Mouse (Mus musculus) gastrocnemius, postnatal 4 days (tissue): ENCODE data around the gene Mrpl47. TPM values are rescaled to one million over a fixed set of nuclear protein-coding genes. Genes with fewer than 3 reads are reported as not detected.
"Not testable (repeated sequence)": the region's sequence is repeated elsewhere in the genome, so short reads cannot be mapped to it uniquely, and the experiment has no call there.

Experiments used
- DNase-seq, 2 experiments: peaks; one replicate each; pipeline ENCODE4 v3.0.0; 2021 to 2022; ENCODE audit warnings: low spot score in 2 of 2, mixed read lengths in 2 of 2
- long read RNA-seq, 2 experiments: library from polyadenylated mRNA; stranded (forward); transcript quantifications; one replicate each; pipeline ENCODE4 v2.0.0; 2021
- total RNA-seq, 2 experiments: library from RNA; stranded (reverse); gene quantifications; 2 replicates each; pipeline ENCODE4 v1.2.3; 2021

Mrpl47 gene
- total RNA-seq: 10 to 100 TPM; 29.5 to 39.7 TPM
- long read RNA-seq, experiment 1, transcript Mrpl47-201 (7 exons, 3,364 nt): major isoform, 17 of 20 reads
- long read RNA-seq, experiment 1, partial matches to known transcripts: 2 of 20 reads
- long read RNA-seq, experiment 1, other reads (novel, unspliced or antisense): 1 of 20 reads
- long read RNA-seq, experiment 2, transcript Mrpl47-201 (7 exons, 3,364 nt): major isoform, 25 of 26 reads
- long read RNA-seq, experiment 2, partial matches to known transcripts: 0 of 26 reads
- long read RNA-seq, experiment 2, other reads (novel, unspliced or antisense): 0 of 26 reads

DNA sequence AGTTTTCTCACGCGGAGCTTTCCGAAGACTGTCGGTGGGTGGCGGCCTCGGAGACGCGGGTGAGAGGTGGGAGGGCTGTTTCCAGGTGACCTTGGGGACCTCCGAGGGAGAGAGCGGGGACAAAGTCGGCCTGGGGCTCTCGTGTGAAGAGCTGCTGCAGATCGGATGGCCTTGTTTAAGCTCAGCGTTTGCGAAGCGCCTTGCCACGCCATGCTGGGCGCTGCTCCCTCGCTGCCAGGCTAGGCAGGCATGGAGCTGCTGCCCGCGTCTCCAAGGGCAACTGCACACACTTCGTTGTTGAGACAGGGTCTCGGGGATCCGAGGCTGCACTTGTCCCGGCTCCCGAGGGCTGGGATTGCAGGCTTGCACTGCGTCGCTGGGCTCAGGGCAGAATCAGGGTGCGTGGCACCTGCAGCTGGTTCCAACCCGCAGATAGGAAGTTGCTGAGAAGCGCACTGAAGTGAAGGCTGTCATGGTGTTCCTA lies at the start of gene Mrpl47:
Gene Mrpl47 (minus strand): TSS at position 434 of the 484 bp plus-strand sequence.
- peak in 1 of 2 experiments; percentile 19 for DNase-seq

- no peak for DNase-seq
Measured at GRCm38 (mm10) chr3:32770781-32771180, 33.4 kb upstream of the Mrpl47 start.

- DNase-seq: no peak
Measured at GRCm38 (mm10) chr3:32763902-32764301, 26.5 kb upstream of the Mrpl47 start.

DNA sequence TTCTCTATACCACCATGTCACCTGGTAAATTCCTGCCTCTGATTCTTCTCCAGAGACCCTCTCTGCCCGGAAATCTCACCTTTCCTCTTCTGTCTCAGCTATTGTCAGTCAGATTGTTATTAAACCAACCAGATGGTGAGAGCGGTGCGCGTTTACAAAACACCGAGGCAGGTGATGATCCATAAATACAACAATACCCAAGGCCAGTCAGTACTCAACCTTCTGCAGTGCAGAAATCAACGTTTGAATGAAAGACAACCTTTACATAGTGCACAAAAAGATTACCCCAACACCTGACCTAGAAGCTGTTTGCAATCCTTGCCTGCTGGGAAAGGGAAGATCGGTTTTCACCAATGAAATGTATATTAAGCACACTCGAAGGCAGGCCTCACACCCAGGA lies 25.6 kb upstream of the Mrpl47 start:
- DNase-seq: no peak

- no peak for DNase-seq
Measured at GRCm38 (mm10) chr3:32759212-32759611, 21.8 kb upstream of the Mrpl47 start.

GRCm38 (mm10) chr3:32754384-32754915 lies 17.0 kb upstream of the Mrpl47 start:
- DNase-seq: no peak

DNA sequence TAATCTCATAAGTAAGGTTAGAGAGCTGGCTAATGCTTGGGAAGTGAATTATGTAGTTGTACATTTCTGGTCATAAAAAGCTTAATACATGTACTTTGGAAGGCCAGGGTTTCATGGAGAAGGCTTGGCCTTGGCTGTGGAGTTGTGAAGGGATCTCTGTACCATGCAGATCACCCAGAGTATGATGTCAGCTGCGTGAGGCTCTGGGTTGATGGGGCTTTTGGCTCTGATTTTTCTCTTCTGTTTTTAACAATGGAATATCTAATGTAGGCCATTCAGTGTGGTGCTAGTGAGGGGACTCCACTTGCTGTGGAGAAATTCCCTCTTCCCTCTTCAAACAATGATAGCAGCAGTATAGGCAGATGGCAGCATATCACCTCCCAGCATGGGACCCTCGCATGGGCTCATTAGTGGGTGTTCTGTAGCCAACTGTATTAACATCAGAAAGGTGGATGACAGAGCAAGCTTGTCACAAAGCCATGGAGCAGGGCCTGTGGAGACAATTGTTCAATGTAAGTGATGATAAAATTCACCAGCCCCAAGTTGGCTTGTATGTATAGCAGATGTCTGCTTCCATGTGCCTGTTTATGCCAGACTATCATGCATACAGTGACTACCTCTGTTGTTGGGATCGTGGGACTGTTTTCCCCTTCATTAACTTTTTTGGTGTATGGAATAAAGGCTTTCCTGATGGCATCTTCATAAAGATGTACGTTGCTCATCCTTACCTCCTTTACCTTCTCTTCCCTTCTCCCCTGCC lies 12.6 kb upstream of the Mrpl47 start:
- no peak for DNase-seq

DNA sequence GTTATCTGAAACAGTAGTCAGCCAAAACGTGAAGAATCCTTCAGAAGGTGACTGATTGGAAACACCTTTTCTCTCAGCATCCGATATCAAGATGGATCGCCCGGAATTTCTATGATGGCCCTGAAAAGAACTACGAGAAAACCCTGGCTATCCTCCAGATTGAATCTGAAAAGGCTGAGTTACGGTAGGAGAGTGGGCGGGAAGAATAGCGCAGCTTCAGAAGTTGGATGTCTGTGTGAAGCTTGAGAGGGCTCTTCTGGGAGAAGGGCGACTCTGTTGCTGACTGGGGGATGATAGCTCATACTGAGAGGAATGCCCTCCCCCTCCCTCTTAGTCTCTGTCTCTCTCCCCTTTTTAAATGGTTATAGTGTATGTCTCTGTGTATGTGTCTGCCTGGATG lies 11.0 kb upstream of the Mrpl47 start:
- DNase-seq: no peak

DNA sequence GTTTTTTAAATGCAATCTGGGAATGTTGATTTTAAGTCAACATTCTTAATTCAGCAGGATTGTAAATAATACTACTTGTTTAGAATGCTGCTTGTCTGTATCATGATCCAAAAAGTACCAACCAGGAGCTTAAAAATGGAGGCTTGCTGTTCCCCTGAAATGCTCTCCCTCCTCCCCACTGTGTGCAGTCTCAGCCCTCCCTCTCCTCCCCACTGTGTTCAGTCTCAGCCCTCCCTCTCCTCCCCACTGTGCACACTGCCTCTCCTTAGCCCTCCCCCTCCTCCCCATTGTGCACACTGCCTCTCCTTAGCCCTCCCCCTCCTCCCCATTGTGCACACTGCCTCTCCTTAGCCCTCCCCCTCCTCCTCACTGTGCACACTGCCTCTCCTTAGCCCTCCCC lies 8.0 kb upstream of the Mrpl47 start:
- not testable (repeated sequence) for DNase-seq

DNA sequence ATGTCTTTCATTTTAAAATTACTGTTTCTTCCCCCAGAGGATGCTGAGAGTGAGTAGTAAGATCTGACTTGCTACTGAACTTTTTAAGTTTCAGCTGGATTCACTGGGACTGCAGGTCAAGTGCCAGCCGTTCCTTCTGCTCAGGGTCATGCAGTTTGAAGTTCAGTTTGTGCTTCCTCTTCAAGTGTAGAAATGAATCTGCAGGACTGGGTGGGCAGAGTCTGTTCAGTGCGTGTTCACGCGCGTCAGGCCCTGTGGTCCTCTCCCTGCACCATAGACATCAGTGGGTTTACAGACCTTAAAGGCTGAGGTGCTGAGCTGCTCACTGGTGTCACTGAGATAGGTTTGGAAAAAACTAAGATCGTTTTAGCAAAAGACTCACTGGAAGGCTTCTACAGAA lies 7.6 kb upstream of the Mrpl47 start:
- DNase-seq: no peak

DNA sequence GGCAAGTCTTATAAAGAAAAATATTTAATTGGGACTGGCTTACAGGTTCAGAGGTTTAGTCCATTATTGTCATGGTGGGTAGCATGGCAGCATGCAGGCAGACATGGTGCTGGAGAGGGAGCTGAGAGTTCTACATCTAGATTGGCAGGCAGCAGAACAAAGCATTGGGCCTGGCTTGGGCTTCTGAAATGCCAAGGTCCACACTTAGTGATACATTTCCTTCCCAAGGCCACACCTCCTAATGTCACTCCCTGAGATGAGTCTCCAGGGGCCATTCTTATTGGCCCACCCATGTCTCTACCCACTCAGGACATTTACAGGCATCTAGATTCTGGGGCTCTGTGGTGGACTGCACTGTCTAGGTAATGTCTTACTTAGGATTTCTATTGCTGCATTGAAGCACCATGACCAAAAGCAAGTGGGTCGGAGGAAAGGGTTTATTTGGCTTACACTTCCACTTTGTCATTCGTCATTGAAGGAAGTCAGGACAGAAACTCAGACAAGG lies 4.9 kb upstream of the Mrpl47 start:
- DNase-seq: no peak

- DNase-seq: no peak
Measured at GRCm38 (mm10) chr3:32738549-32738948, 1.1 kb upstream of the Mrpl47 start.

GRCm38 (mm10) chr3:32736244-32737171 lies 897 bp downstream of the Mrpl47 start, which contains the start of gene Ndufb5:
TSS of gene Ndufb5 (plus strand) at chr3:32736990.
- DNase-seq: peak; percentile 87 to 95

GRCm38 (mm10) chr3:32727861-32728260 lies 9.5 kb downstream of the Mrpl47 start:
- DNase-seq: no peak

- no peak for DNase-seq
Measured at GRCm38 (mm10) chr3:32725951-32726350, 11.5 kb downstream of the Mrpl47 start.

DNA sequence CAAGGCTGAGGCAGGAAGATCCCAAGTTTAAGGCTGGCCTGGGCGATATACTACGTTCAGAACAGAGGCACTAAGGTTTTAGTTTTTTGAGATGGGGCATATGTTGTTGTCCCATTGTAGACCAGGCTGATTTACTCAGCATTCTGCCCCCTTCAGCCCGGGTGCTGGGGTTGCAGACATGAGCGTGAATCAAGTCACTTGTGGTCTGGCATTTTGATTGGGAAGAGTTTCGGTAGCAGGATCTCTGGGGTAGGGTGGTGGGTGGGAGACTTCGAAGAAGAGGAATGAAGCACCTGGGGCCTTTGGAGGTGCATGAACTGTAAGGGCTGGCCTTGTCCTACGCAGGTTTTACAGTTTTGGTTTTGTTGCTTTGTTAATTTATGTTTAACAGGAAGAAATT lies 13.2 kb downstream of the Mrpl47 start:
- DNase-seq: no peak

DNA sequence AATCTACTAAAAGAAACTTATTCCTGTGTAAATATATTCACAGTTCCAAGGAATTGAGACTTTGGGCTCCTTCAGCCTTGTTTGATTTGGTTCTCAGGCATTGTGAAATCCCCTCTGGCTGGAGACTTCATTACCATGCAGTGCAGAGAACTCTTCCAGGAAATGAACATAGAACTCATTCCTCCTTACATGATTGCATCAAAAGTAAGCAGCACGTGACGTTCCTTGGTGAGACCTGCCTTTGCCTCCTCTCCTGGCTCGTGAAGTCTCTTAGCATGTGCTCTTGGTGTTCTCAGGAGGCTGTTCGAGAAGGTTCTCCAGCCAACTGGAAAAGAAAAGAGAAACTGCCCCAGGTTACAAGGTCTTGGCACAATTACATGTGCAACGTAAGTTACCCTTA lies 19.1 kb downstream of the Mrpl47 start:
- DNase-seq: no peak

GRCm38 (mm10) chr3:32717403-32717802 lies 20.0 kb downstream of the Mrpl47 start:
- DNase-seq: not testable (repeated sequence)

- no peak for DNase-seq
Measured at GRCm38 (mm10) chr3:32713711-32714110, 23.7 kb downstream of the Mrpl47 start.

DNA sequence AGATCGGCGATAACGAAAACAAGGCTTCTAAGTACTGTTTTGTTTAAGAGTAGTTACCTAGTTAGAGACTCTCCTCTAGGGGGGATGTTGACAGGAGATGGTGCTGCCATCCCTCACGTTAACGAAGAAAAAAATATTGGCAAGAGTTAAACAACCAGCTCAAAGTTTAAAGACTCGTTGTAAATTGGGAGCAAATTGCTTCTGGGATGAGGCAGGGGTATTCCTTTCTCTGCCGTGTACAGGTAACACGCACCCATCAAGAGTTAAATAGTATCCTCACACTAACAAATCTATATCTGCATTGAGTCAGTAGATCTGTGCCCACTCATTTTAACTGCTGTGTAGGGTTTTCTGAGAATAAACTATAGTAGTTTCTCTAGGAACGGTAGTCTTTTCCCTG lies 28.0 kb downstream of the Mrpl47 start:
- DNase-seq: no peak
